Mouse (Mus musculus) kidney, postnatal 0 days (tissue): ENCODE data around the gene Crnkl1. TPM values are rescaled to one million over a fixed set of nuclear protein-coding genes. Genes with fewer than 3 reads are reported as not detected.

ENCODE experiments used
- ATAC-seq: fragments of 200-750 bp; cut with Nextera tagmentation; replicated peaks from 2 replicates; pipeline ENCODE4 v1.8.0; 2017; ENCODE audit warnings: low read depth, moderate number of reproducible peaks, moderate TSS enrichment, moderate library complexity; ENCODE audit not compliant: low FRiP score
- DNase-seq: peaks from one replicate; pipeline ENCODE4 v3.0.0-alpha.2; 2016; ENCODE audit warnings: low spot score
- H3K27ac ChIP-seq: fragments of 300-500 bp; sonication (generic); 2 replicates; pipeline ENCODE4 v1.5.1; 2014; ENCODE audit warnings: mild to moderate bottlenecking
- H3K27me3 ChIP-seq: fragments of 300-500 bp; sonication (generic); 2 replicates; pipeline ENCODE4 v1.6.1; 2014; ENCODE audit warnings: low read length, mixed read lengths; ENCODE audit not compliant: insufficient read depth
- H3K36me3 ChIP-seq: fragments of 300-500 bp; sonication (generic); 2 replicates; pipeline ENCODE4 v1.6.1; 2014; ENCODE audit warnings: low read length, mixed read lengths; ENCODE audit not compliant: insufficient read depth
- H3K4me1 ChIP-seq: fragments of 300-500 bp; sonication (generic); replicated peaks from 2 replicates; pipeline ENCODE4 v1.6.1; 2014; ENCODE audit warnings: antibody characterized with exemption, low read length, mixed read lengths; ENCODE audit not compliant: insufficient read depth
- H3K4me2 ChIP-seq: fragments of 300-500 bp; sonication (generic); 2 replicates; pipeline ENCODE4 v1.6.1; 2014; ENCODE audit warnings: mild to moderate bottlenecking, low read length, moderate library complexity, mixed read lengths
- H3K4me3 ChIP-seq: fragments of 300-500 bp; sonication (generic); replicated peaks from 2 replicates; pipeline ENCODE4 v1.5.1; 2014; ENCODE audit warnings: low read depth, low read length
- H3K9ac ChIP-seq: fragments of 300-500 bp; sonication (generic); 2 replicates; pipeline ENCODE4 v1.6.1; 2014; ENCODE audit warnings: low read depth, low read length
- H3K9me3 ChIP-seq: fragments of 300-500 bp; sonication (generic); replicated peaks from 2 replicates; pipeline ENCODE4 v1.6.1; 2016; ENCODE audit warnings: low read length, inconsistent platforms, mixed read lengths
- CTCF ChIP-seq: IDR thresholded peaks from 2 replicates; pipeline ENCODE4 v1.5.1; 2016; ENCODE audit warnings: antibody characterized with exemption, low read depth, mild to moderate bottlenecking, moderate library complexity
- WGBS: fragments of 180-500 bp; shearing (Covaris S2); extraction: QIAGEN DNeasy Blood & Tissue Kit; methylation state at CpG from one replicate; pipeline ENCODE4 v1.1.7; 2014; 5-methylcytosine and 5-hydroxymethylcytosine counted together
- microRNA-seq: library from miRNA; unstranded; fragments of <30 nt; microRNA quantifications from one replicate; pipeline ENCODE4, GENCODE M21; 2016
- polyA plus RNA-seq: library from polyadenylated mRNA; unstranded; fragments of >200 nt; fragmentation: Nextera tagmentation; extraction: Ambion mirVana; gene quantifications from 2 replicates; pipeline ENCODE4 v1.2.1, GENCODE M21; 2015

Gene Crnkl1
- polyA plus RNA-seq, 1 experiment from 2014 or later: 23.6 TPM

DNA sequence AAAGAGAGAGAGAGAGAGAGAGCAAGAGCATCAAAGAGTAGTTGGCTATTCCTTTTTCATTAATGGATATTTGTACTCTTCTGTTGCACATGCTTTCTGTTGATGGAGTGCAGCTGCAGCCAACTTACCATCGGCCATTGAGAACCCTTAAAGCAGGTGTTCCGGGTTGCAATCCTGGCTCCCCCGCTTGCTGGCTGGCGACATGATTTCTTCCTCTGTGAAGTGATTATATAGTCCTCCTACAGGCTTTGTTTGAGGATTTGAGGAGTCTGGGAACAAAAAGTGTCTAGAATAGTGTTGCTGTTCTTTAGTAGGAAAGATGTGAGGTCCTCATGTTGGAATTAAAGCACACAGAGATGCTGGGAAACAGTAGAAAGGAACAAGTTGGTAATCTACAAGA, 63.5 kb downstream of the Crnkl1 start:
- no peaks in the 10 kb centered on the region for H3K27me3 ChIP-seq
- peaks cover 7% of the 10 kb centered on the region; the same call in 1 of the 2 replicates for H3K36me3 ChIP-seq
- no peak overlapping the region for H3K4me3 ChIP-seq
- no peak overlapping the region for H3K27ac ChIP-seq
- no peak for TF ChIP-seq CTCF
- no peak overlapping the region for H3K4me2 ChIP-seq
- ATAC-seq (no peak), DNase-seq (no peak)
- WGBS: 78% methylated on average over 4 of the region's 4 CpGs
- H3K4me1 ChIP-seq: no peaks in the 10 kb centered on the region
- H3K9ac ChIP-seq: no peak overlapping the region
- no peaks in the 10 kb centered on the region for H3K9me3 ChIP-seq

Small RNA genes lying within 50 kb of the gene (microRNA-seq; reads per million reads assigned to microRNA genes)
- gene Gm25026: not detected

Other genes with a start within 250 kb of the Crnkl1 start
- gene Naa20, start 32.9 kb downstream of the Crnkl1 start, polyA plus RNA-seq: 203 and 212 TPM in 2 replicates
- 0.32 and 0.51 TPM in 2 replicates for gene Cfap61, start 230 bp downstream of the Crnkl1 start, polyA plus RNA-seq